Mouse (Mus musculus): ENCODE measurements around the gene Knstrn.

GRCm38 (mm10) chr2:118812724-118813123, 1.1 kb upstream of the Knstrn start:
- no peak for TF ChIP-seq EP300 (IDR thresholded peaks at IDR 0.05; ENCODE audit: low read depth)
- TF ChIP-seq CTCF (IDR thresholded peaks at IDR 0.05; ENCODE audit: low read depth), result no peak
